Mouse (Mus musculus): ENCODE results near the gene Clec1a. TPM values are rescaled to one million over a fixed set of nuclear protein-coding genes. Genes with fewer than 3 reads are reported as not detected.
A peak's percentile ranks its signal among the peaks of the same experiment; 100 is the strongest.

The Clec1a gene
- polyA plus RNA-seq, 1 experiment from 2014 or later = 1.6 TPM

GRCm38 (mm10) chr6:129427281-129427680 lies 24.5 kb downstream of the Clec1a start:
- no peak for ATAC-seq (replicated peaks)
- no peak overlapping the region for H3K27ac ChIP-seq
- H3K4me1 ChIP-seq = no peaks in the 10 kb centered on the region
- H3K27me3 ChIP-seq (replicated peaks) = no peaks in the 10 kb centered on the region
- H3K4me3 ChIP-seq = no peak overlapping the region
- WGBS = 85% methylated on average over 4 of the region's 4 CpGs
- no peaks in the 10 kb centered on the region for H3K36me3 ChIP-seq (replicated peaks)
- no peak overlapping the region for H3K9ac ChIP-seq
- no peaks in the 10 kb centered on the region for H3K9me3 ChIP-seq
- H3K4me2 ChIP-seq = no peak overlapping the region

DNA sequence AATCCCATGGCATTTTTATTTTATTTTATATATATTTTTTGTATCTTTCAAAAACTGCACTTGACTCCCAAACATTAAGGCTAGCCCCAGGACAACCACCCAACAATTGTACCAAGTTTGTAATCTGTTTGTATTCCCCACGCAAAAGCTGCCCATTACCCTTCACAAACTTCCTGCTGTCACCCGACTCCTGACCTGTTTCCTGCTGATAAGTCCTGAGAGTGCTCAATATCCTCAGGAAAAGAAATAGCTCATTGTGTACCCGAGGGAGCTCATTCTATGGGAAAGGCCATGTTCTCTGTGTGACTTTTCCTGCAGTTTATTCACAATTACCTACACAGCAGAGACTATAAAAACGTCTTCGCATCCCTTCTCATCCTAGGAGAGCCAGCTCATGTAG lies 26.0 kb downstream of the Clec1a start:
- Histone ChIP-seq H3K4me3 (no peak overlapping the region), H3K9me3 (no peaks in the 10 kb centered on the region), H3K4me1 (no peaks in the 10 kb centered on the region), H3K9ac (no peak overlapping the region), H3K27ac (no peak overlapping the region), H3K27me3 (replicated peaks) (no peaks in the 10 kb centered on the region), H3K4me2 (no peak overlapping the region), H3K36me3 (replicated peaks) (no peaks in the 10 kb centered on the region)
- WGBS = 45% methylated on average over 5 of the region's 5 CpGs
- ATAC-seq (replicated peaks) = no peak

GRCm38 (mm10) chr6:129425217-129425616 lies 26.6 kb downstream of the Clec1a start:
- no peaks in the 10 kb centered on the region for H3K36me3 ChIP-seq (replicated peaks)
- no peak for ATAC-seq (replicated peaks)
- WGBS = 76% methylated on average over 5 of the region's 5 CpGs
- no peaks in the 10 kb centered on the region for H3K27me3 ChIP-seq (replicated peaks)
- H3K4me2 ChIP-seq = no peak overlapping the region
- H3K4me3 ChIP-seq = no peak overlapping the region
- H3K27ac ChIP-seq = 0 out of 2 replicates have a peak overlapping the region, but pooled peaks have one; percentile 34
- no peak overlapping the region for H3K9ac ChIP-seq
- H3K4me1 ChIP-seq = no peaks in the 10 kb centered on the region
- no peaks in the 10 kb centered on the region for H3K9me3 ChIP-seq

- ATAC-seq (replicated peaks) = peak; percentile 88
- no peaks in the 10 kb centered on the region for H3K36me3 ChIP-seq (replicated peaks)
- no peak overlapping the region for H3K9ac ChIP-seq
- no peaks in the 10 kb centered on the region for H3K27me3 ChIP-seq (replicated peaks)
- no peak overlapping the region for H3K4me3 ChIP-seq
- WGBS = 10% methylated on average over 1 of the region's 1 CpGs
- no peaks in the 10 kb centered on the region for H3K9me3 ChIP-seq
- no peak overlapping the region for H3K4me2 ChIP-seq
- no peaks in the 10 kb centered on the region for H3K4me1 ChIP-seq
- H3K27ac ChIP-seq = no peak overlapping the region
These were observed 28.1 kb downstream of the Clec1a start for GRCm38 (mm10) chr6:129423734-129424072.

DNA sequence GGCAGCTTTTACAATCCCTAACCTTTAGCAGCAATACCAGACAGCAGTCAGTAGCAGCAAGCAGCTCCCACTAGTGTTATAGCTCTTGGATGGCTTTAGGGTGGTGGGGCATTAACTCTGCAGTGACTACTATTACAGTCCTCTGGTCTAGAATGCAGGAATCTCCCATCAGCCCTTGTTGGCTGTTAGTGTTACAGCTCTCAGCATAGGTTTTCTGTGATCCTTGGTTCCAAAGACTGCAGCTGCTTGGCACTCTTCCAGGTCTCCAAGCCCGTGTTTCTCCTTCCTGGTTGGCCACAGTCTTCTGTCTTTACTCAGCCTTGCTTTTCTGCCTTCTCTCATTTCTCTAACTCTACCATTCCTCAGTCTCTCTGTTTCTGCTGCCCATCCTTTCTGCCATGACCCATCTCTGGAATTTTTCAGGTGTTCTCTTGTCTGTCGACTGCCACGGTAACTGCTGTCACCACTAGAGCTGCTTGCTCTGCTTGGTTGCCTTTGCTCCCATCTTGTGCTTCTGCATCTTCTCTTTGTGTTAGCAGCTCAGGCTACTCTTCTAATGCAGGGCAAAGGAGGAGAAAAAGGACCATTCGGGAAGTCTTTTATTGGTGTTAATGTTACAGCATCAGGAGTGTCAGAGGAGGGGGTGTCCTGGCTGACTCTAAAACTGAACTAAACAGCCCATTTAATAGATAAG lies 28.6 kb downstream of the Clec1a start:
- no peak overlapping the region for H3K4me3 ChIP-seq
- no peak overlapping the region for H3K4me2 ChIP-seq
- no peak overlapping the region for H3K9ac ChIP-seq
- H3K36me3 ChIP-seq (replicated peaks) = no peaks in the 10 kb centered on the region
- H3K27me3 ChIP-seq (replicated peaks) = no peaks in the 10 kb centered on the region
- 69% methylated on average over 4 of the region's 4 CpGs for WGBS
- peak; percentile 25 for ATAC-seq (replicated peaks)
- no peaks in the 10 kb centered on the region for H3K4me1 ChIP-seq
- H3K27ac ChIP-seq = no peak overlapping the region
- H3K9me3 ChIP-seq = no peaks in the 10 kb centered on the region

- Histone ChIP-seq H3K9ac (no peak overlapping the region), H3K4me2 (no peak overlapping the region), H3K36me3 (replicated peaks) (no peaks in the 10 kb centered on the region), H3K4me3 (no peak overlapping the region), H3K4me1 (no peaks in the 10 kb centered on the region), H3K27me3 (replicated peaks) (no peaks in the 10 kb centered on the region), H3K9me3 (no peaks in the 10 kb centered on the region), H3K27ac (no peak overlapping the region)
- 91% methylated on average over 3 of the region's 3 CpGs for WGBS
- no peak for ATAC-seq (replicated peaks)
These were observed 29.5 kb downstream of the Clec1a start for GRCm38 (mm10) chr6:129422311-129422710.

GRCm38 (mm10) chr6:129414177-129414576 lies 37.6 kb downstream of the Clec1a start:
- H3K27me3 ChIP-seq (replicated peaks) = no peaks in the 10 kb centered on the region
- no peak overlapping the region for H3K4me2 ChIP-seq
- no peak overlapping the region for H3K9ac ChIP-seq
- 57% methylated on average over 1 of the region's 1 CpGs for WGBS
- H3K4me1 ChIP-seq = no peaks in the 10 kb centered on the region
- H3K36me3 ChIP-seq (replicated peaks) = no peaks in the 10 kb centered on the region
- H3K27ac ChIP-seq = no peak overlapping the region
- no peaks in the 10 kb centered on the region for H3K9me3 ChIP-seq
- H3K4me3 ChIP-seq = no peak overlapping the region
- ATAC-seq (replicated peaks) = peak; percentile 88

DNA sequence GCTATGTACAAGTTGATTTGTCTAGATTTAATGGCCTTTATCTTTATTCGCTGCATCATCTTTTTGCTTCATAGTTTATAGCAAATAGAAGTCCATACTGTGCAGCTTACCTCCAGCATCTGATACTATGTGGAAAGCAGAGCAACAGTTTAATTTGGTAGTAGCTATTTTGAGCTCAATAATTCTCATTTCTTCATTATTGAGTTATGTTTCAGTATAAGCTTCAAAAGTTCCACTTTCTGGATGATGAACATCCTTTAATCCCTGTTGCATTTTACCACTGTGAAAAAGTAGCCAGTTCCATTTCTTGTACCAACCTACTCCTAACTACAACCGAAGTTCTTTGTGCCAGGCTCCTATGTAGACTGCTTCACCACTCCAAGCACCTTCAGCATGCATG lies 43.2 kb downstream of the Clec1a start, which contains the start of gene Clec9a:
TSS of gene Clec9a (plus strand) at position 301 of the 400 bp plus-strand sequence.
- Histone ChIP-seq H3K9me3 (no peaks in the 10 kb centered on the region), H3K27me3 (replicated peaks) (no peaks in the 10 kb centered on the region), H3K4me1 (no peaks in the 10 kb centered on the region), H3K4me3 (no peak within 1 kb of the TSS), H3K27ac (no peak within 1 kb of the TSS), H3K9ac (no peak within 1 kb of the TSS), H3K36me3 (replicated peaks) (no peaks in the 10 kb centered on the region), H3K4me2 (no peak within 1 kb of the TSS)
- ATAC-seq (replicated peaks) = no peak
- 84% methylated on average over 2 of the region's 2 CpGs for WGBS

- no peak for ATAC-seq (replicated peaks)
- Histone ChIP-seq H3K9ac (no peak overlapping the region), H3K4me3 (no peak overlapping the region), H3K27me3 (replicated peaks) (no peaks in the 10 kb centered on the region), H3K4me1 (no peaks in the 10 kb centered on the region), H3K4me2 (no peak overlapping the region), H3K27ac (no peak overlapping the region), H3K36me3 (replicated peaks) (no peaks in the 10 kb centered on the region), H3K9me3 (no peaks in the 10 kb centered on the region)
- 59% methylated on average over 2 of the region's 2 CpGs for WGBS
These were observed 44.5 kb downstream of the Clec1a start for GRCm38 (mm10) chr6:129407324-129407723.

DNA sequence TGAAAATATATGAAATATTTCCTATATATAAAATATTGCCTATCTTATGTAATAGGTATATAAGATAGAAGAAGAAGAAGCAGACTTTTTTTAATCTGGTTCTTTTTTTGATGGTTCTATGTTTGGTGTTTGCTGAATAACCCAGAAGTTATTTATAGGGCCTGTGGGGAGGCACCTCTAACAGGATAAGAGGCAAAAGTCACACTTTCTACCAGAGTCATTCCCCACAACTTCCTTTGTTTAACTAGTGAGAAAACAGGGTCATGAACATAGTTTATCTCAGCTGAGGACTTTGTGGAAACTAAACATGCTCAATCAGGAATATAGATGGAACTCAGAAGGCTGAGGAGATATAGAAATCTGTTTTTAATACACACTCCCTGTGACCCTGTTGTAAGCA lies 45.8 kb downstream of the Clec1a start:
- H3K36me3 ChIP-seq (replicated peaks) = no peaks in the 10 kb centered on the region
- no peak overlapping the region for H3K27ac ChIP-seq
- no peak overlapping the region for H3K4me2 ChIP-seq
- H3K9me3 ChIP-seq = no peaks in the 10 kb centered on the region
- H3K4me3 ChIP-seq = no peak overlapping the region
- H3K27me3 ChIP-seq (replicated peaks) = no peaks in the 10 kb centered on the region
- ATAC-seq (replicated peaks) = no peak
- H3K4me1 ChIP-seq = no peaks in the 10 kb centered on the region
- H3K9ac ChIP-seq = no peak overlapping the region

DNA sequence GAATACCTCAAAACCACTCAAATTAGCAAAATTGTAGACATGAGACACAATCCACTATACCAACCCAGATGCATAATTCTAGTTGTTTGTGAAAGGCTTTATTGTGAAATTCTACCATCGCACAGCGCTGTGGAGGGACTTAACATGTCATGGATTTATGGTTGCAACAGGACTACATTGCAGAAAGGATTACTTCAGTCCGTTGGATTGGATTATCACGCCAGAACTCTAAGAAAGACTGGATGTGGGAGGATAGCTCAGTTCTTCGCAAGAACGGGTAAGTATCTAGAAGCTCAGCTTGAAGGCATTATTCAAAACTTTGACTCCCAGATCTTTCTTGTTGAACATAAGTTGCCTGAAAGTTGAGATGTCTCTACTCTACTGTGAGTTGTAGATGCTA lies 48.4 kb downstream of the Clec1a start:
- no peaks in the 10 kb centered on the region for H3K36me3 ChIP-seq (replicated peaks)
- H3K4me2 ChIP-seq = no peak overlapping the region
- H3K4me1 ChIP-seq = no peaks in the 10 kb centered on the region
- H3K27ac ChIP-seq = no peak overlapping the region
- ATAC-seq (replicated peaks) = no peak
- H3K27me3 ChIP-seq (replicated peaks) = no peaks in the 10 kb centered on the region
- no peak overlapping the region for H3K9ac ChIP-seq
- 39% methylated on average over 6 of the region's 6 CpGs for WGBS
- H3K9me3 ChIP-seq = no peaks in the 10 kb centered on the region
- H3K4me3 ChIP-seq = no peak overlapping the region

GRCm38 (mm10) chr6:129402404-129402803 lies 49.4 kb downstream of the Clec1a start:
- Histone ChIP-seq H3K27ac (no peak overlapping the region), H3K27me3 (replicated peaks) (no peaks in the 10 kb centered on the region), H3K9ac (no peak overlapping the region), H3K4me2 (no peak overlapping the region), H3K9me3 (no peaks in the 10 kb centered on the region), H3K4me3 (no peak overlapping the region), H3K4me1 (no peaks in the 10 kb centered on the region), H3K36me3 (replicated peaks) (no peaks in the 10 kb centered on the region)
- WGBS = 96% methylated on average over 2 of the region's 2 CpGs
- no peak for ATAC-seq (replicated peaks)

GRCm38 (mm10) chr6:129399945-129400344 lies 51.9 kb downstream of the Clec1a start:
- Histone ChIP-seq H3K27me3 (replicated peaks) (no peaks in the 10 kb centered on the region), H3K36me3 (replicated peaks) (no peaks in the 10 kb centered on the region)
- 58% methylated on average over 6 of the region's 6 CpGs for WGBS

More at GRCm38 (mm10) chr6:129399945-129400344, 51.9 kb downstream of the Clec1a start:
- H3K27ac ChIP-seq = no peak overlapping the region
- no peak overlapping the region for H3K4me2 ChIP-seq
- H3K4me1 ChIP-seq = no peaks in the 10 kb centered on the region
- ATAC-seq (replicated peaks) = no peak
- H3K9ac ChIP-seq = no peak overlapping the region
- no peaks in the 10 kb centered on the region for H3K9me3 ChIP-seq
- H3K4me3 ChIP-seq = no peak overlapping the region
